Mouse (Mus musculus) liver, embryonic 14.5 days (tissue): ENCODE data around the gene Tdrd3. TPM values are rescaled to one million over a fixed set of nuclear protein-coding genes. Genes with fewer than 3 reads are reported as not detected.

ENCODE experiments used
- ATAC-seq: fragments of 200-750 bp; cut with Nextera tagmentation; 2 replicates; pipeline ENCODE4 v1.8.0; 2017; ENCODE audit warnings: moderate number of reproducible peaks, mild to moderate bottlenecking, moderate library complexity; ENCODE audit not compliant: insufficient read depth
- DNase-seq, 3 experiments: peaks; one replicate each; pipeline ENCODE4 v3.0.0-alpha.2; 2012 to 2013; ENCODE audit warnings: low read depth in 3 of 3, low spot score in 3 of 3
- H3K27ac ChIP-seq: fragments of 300-500 bp; sonication (generic); 2 replicates; pipeline ENCODE4 v1.5.1; 2014; ENCODE audit warnings: moderate library complexity, mild to moderate bottlenecking, control low read depth, inconsistent platforms
- H3K27me3 ChIP-seq: fragments of 300-500 bp; sonication (generic); 2 replicates; pipeline ENCODE4 v1.6.1; 2014; ENCODE audit warnings: mild to moderate bottlenecking, low read length, moderate library complexity; ENCODE audit not compliant: control insufficient read depth, insufficient read depth
- H3K36me3 ChIP-seq: fragments of 300-500 bp; sonication (generic); replicated peaks from 2 replicates; pipeline ENCODE4 v1.6.1; 2014; ENCODE audit warnings: low read depth; ENCODE audit not compliant: control insufficient read depth, insufficient read depth
- H3K4me1 ChIP-seq, 2 experiments: fragments of 200-500 bp in 1 of 2; fragments of 300-500 bp in 1 of 2; sonication (generic) in 1 of 2; replicated peaks; 2 replicates each; pipeline ENCODE4 v1.6.1; 2012 to 2014; ENCODE audit warnings: antibody characterized with exemption in 1 of 2, inconsistent platforms in 1 of 2, low read length in 1 of 2; ENCODE audit not compliant: control insufficient read depth in 2 of 2, insufficient read depth in 2 of 2
- H3K4me2 ChIP-seq: fragments of 300-500 bp; sonication (generic); 2 replicates; pipeline ENCODE4 v1.6.1; 2014; ENCODE audit warnings: low read depth, mild to moderate bottlenecking, control low read depth, moderate library complexity
- H3K4me3 ChIP-seq, 2 experiments: fragments of 200-500 bp in 1 of 2; fragments of 300-500 bp in 1 of 2; sonication (generic) in 1 of 2; 2 replicates each; pipeline ENCODE4 v1.5.1; 2012 to 2014; ENCODE audit warnings: low read depth in 2 of 2, low read length in 2 of 2, mild to moderate bottlenecking in 2 of 2, control low read depth in 1 of 2, inconsistent platforms in 1 of 2, moderate library complexity in 1 of 2; ENCODE audit not compliant: insufficient read depth in 1 of 2
- H3K9ac ChIP-seq: fragments of 300-500 bp; sonication (generic); replicated peaks from 2 replicates; pipeline ENCODE4 v1.6.1; 2014; ENCODE audit warnings: mild to moderate bottlenecking, control low read depth, moderate library complexity
- H3K9me3 ChIP-seq: fragments of 300-500 bp; sonication (generic); 2 replicates; pipeline ENCODE4 v1.6.1; 2016; ENCODE audit warnings: low read length, mixed read lengths; ENCODE audit not compliant: control insufficient read depth
- CTCF ChIP-seq: IDR thresholded peaks from 2 replicates; pipeline ENCODE4 v1.5.1; 2016; ENCODE audit warnings: antibody characterized with exemption, low read depth, control low read depth
- EP300 ChIP-seq: IDR thresholded peaks from 2 replicates; pipeline ENCODE4 v1.6.1; 2016; ENCODE audit warnings: antibody characterized with exemption, low read depth
- WGBS: fragments of 180-500 bp; shearing (Covaris S2); extraction: QIAGEN DNeasy Blood & Tissue Kit; methylation state at CpG from one replicate; pipeline ENCODE4 v1.1.7; 2014; ENCODE audit not compliant: insufficient replicate concordance; 5-methylcytosine and 5-hydroxymethylcytosine counted together
- polyA plus RNA-seq, 2 experiments: library from polyadenylated mRNA; depleted of rRNA in 1 of 2; stranded (reverse) in 1 of 2; unstranded in 1 of 2; fragments of >200 nt; fragmentation: Nextera tagmentation in 1 of 2; extraction: Ambion mirVana in 1 of 2; gene quantifications; 2 replicates each; pipeline versions ENCODE4 v1.2.1 to v1.2.3; 2012 to 2014

Tdrd3 gene
- polyA plus RNA-seq, 2 experiments: 5.1 to 6.9 TPM

DNA sequence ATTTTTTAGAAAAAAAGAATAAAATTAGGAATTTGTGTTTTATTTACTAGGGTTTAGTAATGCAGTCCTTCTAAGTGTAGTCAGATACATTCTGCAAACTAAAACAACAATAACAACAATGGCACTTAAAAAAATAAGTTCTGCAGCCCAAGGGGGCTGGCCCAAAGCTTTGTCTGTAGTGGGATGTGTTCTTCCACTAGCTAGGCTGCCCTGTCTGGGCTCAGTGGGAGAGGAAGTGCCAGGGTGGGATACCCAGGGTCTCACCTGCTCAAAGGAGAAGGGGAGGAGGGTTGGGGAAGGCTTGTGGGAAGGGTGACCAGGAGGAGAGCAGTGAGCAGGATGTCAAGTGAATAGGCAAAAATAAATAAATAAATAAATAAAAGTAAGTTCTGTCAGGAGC, 48.2 kb downstream of the Tdrd3 start:
- TF ChIP-seq CTCF (no peak), EP300 (no peak)
- Histone ChIP-seq H3K4me1 (no peaks in the 10 kb centered on the region), H3K27ac (no peak overlapping the region), H3K9me3 (no peaks in the 10 kb centered on the region), H3K27me3 (no peaks in the 10 kb centered on the region), H3K4me3 (no peak overlapping the region), H3K36me3 (no peaks in the 10 kb centered on the region), H3K9ac (no peak overlapping the region), H3K4me2 (no peak overlapping the region)
- DNase-seq (no peak), ATAC-seq (no peak)

DNA sequence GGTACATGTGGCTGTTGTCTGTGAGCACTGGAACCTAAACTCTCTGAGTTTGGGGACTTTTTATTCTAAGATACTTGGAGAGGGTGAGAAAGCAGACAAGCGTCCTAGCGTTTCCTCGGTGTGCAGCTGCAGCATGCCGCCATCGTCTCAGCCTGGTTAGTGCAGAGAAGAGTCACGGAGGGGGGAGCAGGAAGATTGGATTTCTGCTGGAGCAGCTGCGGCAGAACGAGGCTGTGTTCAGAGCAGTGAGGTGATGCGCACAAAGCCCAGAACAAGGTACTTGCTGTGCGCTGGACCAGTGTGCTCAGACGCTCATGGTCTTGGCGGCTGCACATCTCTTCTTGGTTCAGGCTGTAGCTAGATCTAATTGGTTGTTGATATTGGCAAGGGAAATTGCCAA, 51.1 kb downstream of the Tdrd3 start:
- H3K36me3 ChIP-seq: no peaks in the 10 kb centered on the region
- WGBS: 87% methylated on average over 12 of the region's 12 CpGs
- ATAC-seq: no peak

DNA sequence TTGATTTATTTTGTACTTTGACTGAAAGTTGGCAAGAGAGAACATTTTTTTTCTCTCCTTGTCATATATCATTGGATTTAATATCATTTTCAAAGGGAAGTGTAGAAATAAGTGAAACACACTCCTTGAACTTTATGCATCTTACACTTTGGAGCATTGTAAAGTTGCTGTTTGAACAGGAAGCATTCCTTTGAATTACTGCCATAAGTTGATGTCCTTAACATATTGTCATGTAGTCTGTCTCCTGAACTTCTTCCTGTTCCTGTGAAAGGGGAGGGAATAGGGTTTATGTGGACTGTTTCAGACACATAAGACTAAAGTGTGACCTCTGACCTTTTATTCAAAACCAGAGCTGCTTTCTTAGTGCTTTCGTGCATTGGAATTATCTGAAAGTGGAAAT, 55.1 kb downstream of the Tdrd3 start:
- TF ChIP-seq CTCF (no peak), EP300 (no peak)
- H3K9ac ChIP-seq: no peak overlapping the region
- no peaks in the 10 kb centered on the region for H3K9me3 ChIP-seq
- no peaks in the 10 kb centered on the region for H3K36me3 ChIP-seq
- no peaks in the 10 kb centered on the region for H3K27me3 ChIP-seq
- ATAC-seq: no peak
- no peak overlapping the region for H3K27ac ChIP-seq
- H3K4me3 ChIP-seq: no peak overlapping the region
- no peaks in the 10 kb centered on the region for H3K4me1 ChIP-seq
- H3K4me2 ChIP-seq: no peak overlapping the region
- WGBS: 67% methylated on average over 1 of the region's 1 CpGs
- no peak for DNase-seq

More for the DNA sequence above, 51.1 kb downstream of the Tdrd3 start:
- H3K4me2 ChIP-seq: no peak overlapping the region
- H3K27me3 ChIP-seq: no peaks in the 10 kb centered on the region
- no peaks in the 10 kb centered on the region for H3K9me3 ChIP-seq
- DNase-seq: no peak
- H3K4me1 ChIP-seq: no peaks in the 10 kb centered on the region
- no peak overlapping the region for H3K27ac ChIP-seq
- TF ChIP-seq EP300 (no peak), CTCF (no peak)
- no peak overlapping the region for H3K9ac ChIP-seq
- H3K4me3 ChIP-seq: no peak overlapping the region

DNA sequence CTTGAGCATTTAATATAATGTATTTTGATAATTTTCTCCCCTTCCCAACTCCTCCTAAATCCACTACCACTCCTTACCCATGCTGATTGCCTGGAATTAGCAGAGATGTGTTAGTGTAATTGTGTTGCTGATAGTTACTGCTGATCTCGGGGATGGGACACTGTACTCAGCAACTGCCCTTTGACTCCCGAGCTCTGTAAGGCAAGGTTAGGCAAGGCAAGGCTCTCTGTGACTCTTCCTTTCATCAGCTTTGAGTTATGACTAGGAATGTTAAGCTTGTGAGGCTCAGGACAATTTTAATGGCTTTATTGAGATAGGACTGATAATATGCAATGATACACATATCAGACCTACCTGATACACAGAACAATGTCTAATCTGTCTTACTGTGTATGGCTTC, 56.3 kb downstream of the Tdrd3 start:
- no peaks in the 10 kb centered on the region for H3K9me3 ChIP-seq
- no peaks in the 10 kb centered on the region for H3K36me3 ChIP-seq
- DNase-seq (no peak), ATAC-seq (no peak)
- no peak overlapping the region for H3K4me2 ChIP-seq
- H3K9ac ChIP-seq: no peak overlapping the region
- no peak overlapping the region for H3K4me3 ChIP-seq
- TF ChIP-seq EP300 (no peak), CTCF (no peak)
- H3K4me1 ChIP-seq: no peaks in the 10 kb centered on the region
- H3K27me3 ChIP-seq: no peaks in the 10 kb centered on the region
- H3K27ac ChIP-seq: no peak overlapping the region
- 61% methylated on average over 2 of the region's 2 CpGs for WGBS

DNA sequence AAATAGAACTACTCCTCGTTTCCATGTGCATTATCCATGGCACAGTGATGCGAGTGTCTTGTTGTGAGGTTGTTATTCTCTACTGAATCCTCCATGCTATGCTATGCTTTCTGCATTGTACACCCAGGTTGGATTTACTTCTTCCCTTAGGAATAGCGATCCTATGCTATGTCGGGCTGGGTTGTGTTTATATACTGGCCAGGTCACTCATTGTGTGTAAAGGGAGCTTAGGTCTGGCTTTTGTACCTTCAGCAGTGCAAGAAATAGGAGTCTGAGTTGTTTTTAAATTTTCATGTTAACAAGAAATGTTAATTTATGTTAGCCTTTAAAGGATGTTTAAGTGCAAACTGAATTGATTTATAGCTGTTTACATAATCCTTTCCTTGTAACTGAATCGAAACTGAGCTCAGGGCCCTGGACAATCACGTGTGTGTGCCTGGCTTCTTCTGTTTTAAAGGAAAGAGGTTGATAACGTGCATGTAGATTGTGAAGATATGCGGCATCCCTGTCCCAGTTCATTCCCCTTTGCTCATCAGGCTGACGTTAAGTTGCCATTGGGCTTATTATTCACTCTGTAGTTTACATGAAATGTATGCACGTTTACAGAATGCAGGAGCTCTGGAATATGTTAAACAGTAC, 59.4 kb downstream of the Tdrd3 start:
- no peak overlapping the region for H3K4me2 ChIP-seq
- ATAC-seq: no peak
- H3K27ac ChIP-seq: no peak overlapping the region
- H3K9ac ChIP-seq: no peak overlapping the region
- no peaks in the 10 kb centered on the region for H3K36me3 ChIP-seq
- WGBS: 73% methylated on average over 10 of the region's 10 CpGs
- DNase-seq: no peak
- no peak overlapping the region for H3K4me3 ChIP-seq
- no peaks in the 10 kb centered on the region for H3K27me3 ChIP-seq
- no peaks in the 10 kb centered on the region for H3K9me3 ChIP-seq
- TF ChIP-seq EP300: no peak
- TF ChIP-seq CTCF: no peak
- H3K4me1 ChIP-seq: no peaks in the 10 kb centered on the region
